ENCODE assay signal across 8 mouse cellular contexts in the genomic region with DNA sequence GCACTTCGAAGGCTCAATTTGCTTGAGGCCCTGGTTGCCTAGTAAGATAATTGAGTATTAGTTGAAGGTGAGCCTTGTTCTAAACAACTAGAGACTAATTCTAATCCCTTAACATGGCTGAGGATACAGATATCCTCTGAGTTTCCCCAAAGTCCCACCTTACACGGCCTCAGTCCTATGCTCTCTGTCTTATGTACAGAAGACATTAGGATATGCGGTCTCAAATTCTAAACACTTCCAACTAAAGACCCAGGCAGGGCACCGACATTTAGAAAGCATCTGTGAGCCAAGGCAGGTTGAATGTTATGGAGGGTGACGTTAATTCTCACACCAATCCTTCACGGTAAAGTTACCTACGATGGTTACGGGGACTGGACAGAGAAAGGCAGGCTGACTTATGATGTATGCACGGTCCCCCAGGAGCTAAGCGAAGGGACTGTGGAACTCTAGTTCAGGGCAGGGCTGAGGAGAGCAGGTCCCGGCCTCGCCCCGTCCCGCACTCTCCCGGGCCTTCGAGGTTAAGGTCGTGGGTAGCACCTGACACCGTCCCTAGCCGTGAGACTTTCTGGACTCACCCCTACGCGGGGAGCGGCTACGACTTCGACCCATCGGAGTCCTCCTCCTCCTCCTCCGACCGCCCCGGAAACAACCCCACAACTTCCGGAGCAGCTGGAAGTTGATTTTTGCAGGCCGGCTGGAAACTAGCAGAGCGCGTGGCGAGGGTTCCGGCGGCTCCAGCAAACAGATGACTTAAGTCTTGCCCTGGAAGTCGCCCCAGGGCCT. TPM values are rescaled to one million over a fixed set of nuclear protein-coding genes. Genes with fewer than 3 reads are reported as not detected.
A peak's percentile ranks its signal among the peaks of the same experiment; 100 is the strongest.
DNase-seq lines count a peak whose midpoint lies in the region; ATAC-seq and TF ChIP-seq lines count a peak whose summit lies in the region.

A gene (minus strand): TSS at position 651 of the 783 bp plus-strand sequence.

- intact Hi-C loops in heart, postnatal 36 days (cut with DNase I), result no loop called here

- no peaks in the 10 kb centered on the region for H3K27me3 ChIP-seq in G1E (ENCODE audit: insufficient read depth, low read length)
- no peaks in the 10 kb centered on the region for H3K27me3 ChIP-seq in forebrain, embryonic 16.5 days (replicated peaks; ENCODE audit: control insufficient read depth, insufficient read depth, low read length)
- H3K27me3 ChIP-seq in lung, embryonic 14.5 days (ENCODE audit: insufficient read depth, low read length), result no peaks in the 10 kb centered on the region
- no peaks in the 10 kb centered on the region for H3K27me3 ChIP-seq in thymus, adult 2 months (ENCODE audit: control insufficient read depth, insufficient read depth, low read length)

- peaks cover 20% of the 10 kb centered on the region for H3K4me1 ChIP-seq in G1E (ENCODE audit: insufficient read depth, low read depth, low read length)
- peaks cover 12% of the 10 kb centered on the region for H3K4me1 ChIP-seq in forebrain, embryonic 16.5 days (replicated peaks; ENCODE audit: control insufficient read depth, insufficient read depth, low read length)
- H3K4me1 ChIP-seq in lung, embryonic 14.5 days (ENCODE audit: insufficient read depth), result no peaks in the 10 kb centered on the region
- 0 out of 2 replicates have a peak, but pooled peaks cover 3% of the 10 kb centered on the region for H3K4me1 ChIP-seq in olfactory bulb, adult 2 months (ENCODE audit: control insufficient read depth, insufficient read depth, low read length)
- 0 out of 2 replicates have a peak, but pooled peaks cover 4% of the 10 kb centered on the region for H3K4me1 ChIP-seq in thymus, adult 2 months (replicated peaks; ENCODE audit: control insufficient read depth, insufficient read depth, low read length)

- peak within 1 kb of the TSS; percentile 89 for H3K9ac ChIP-seq in forebrain, embryonic 16.5 days (replicated peaks; ENCODE audit: low read depth, low read length)
- peak within 1 kb of the TSS; percentile 85 for H3K9ac ChIP-seq in lung, embryonic 14.5 days

- no peaks in the 10 kb centered on the region for H3K9me3 ChIP-seq in G1E (replicated peaks)
- H3K9me3 ChIP-seq in forebrain, embryonic 16.5 days (ENCODE audit: control insufficient read depth, low read length), result no peaks in the 10 kb centered on the region
- H3K9me3 ChIP-seq in lung, embryonic 14.5 days (ENCODE audit: low read depth, low read length), result no peaks in the 10 kb centered on the region

- peak; percentile 80 for TF ChIP-seq POLR2A in olfactory bulb, adult 2 months (IDR thresholded peaks at IDR 0.05; ENCODE audit: insufficient read depth, low read depth, low read length)
- peak; percentile 81 for TF ChIP-seq POLR2A in thymus, adult 2 months (IDR thresholded peaks at IDR 0.05; ENCODE audit: control insufficient read depth, extremely low read depth, insufficient read depth, low read length, poor library complexity)

- peaks cover 40% of the 10 kb centered on the region for H3K36me3 ChIP-seq in G1E (replicated peaks)
- peaks cover 26% of the 10 kb centered on the region for H3K36me3 ChIP-seq in forebrain, embryonic 16.5 days (ENCODE audit: control insufficient read depth, insufficient read depth)
- H3K36me3 ChIP-seq in lung, embryonic 14.5 days (ENCODE audit: insufficient read depth), result peaks cover 36% of the 10 kb centered on the region
- peaks cover 34% of the 10 kb centered on the region for H3K36me3 ChIP-seq in thymus, adult 2 months (ENCODE audit: control insufficient read depth, insufficient read depth, low read length)

- H3K4me2 ChIP-seq in forebrain, embryonic 16.5 days (ENCODE audit: low read length), result peak within 1 kb of the TSS; percentile 87
- H3K4me2 ChIP-seq in lung, embryonic 14.5 days, result peak within 1 kb of the TSS; percentile 66

- WGBS in forebrain, embryonic 16.5 days, result 2% methylated on average over 36 of the region's 36 CpGs
- WGBS in lung, embryonic 14.5 days, result 2% methylated on average over 36 of the region's 36 CpGs
- 2% methylated on average over 36 of the region's 36 CpGs for WGBS in olfactory bulb, adult 2 months
- 3% methylated on average over 36 of the region's 36 CpGs for WGBS in thymus, adult 2 months

- ATAC-seq in G1E (ENCODE audit: extremely low read depth, insufficient number of reproducible peaks, low FRiP score, poor library complexity, severe bottlenecking), result peak; percentile 88
- ATAC-seq in forebrain, embryonic 16.5 days, result peak; percentile 94
- ATAC-seq in lung, embryonic 14.5 days (ENCODE audit: insufficient read depth), result peak; percentile 91

- TF ChIP-seq CTCF in G1E (IDR thresholded peaks at IDR 0.05; ENCODE audit: low read depth, low read length), result no peak
- no peak for TF ChIP-seq CTCF in layer of hippocampus, adult 2 months (conservative IDR thresholded peaks at IDR 0.05)
- TF ChIP-seq CTCF in lung, embryonic 14.5 days (IDR thresholded peaks at IDR 0.05; ENCODE audit: low read depth), result no peak
- no peak for TF ChIP-seq CTCF in olfactory bulb, adult 2 months (IDR thresholded peaks at IDR 0.05; ENCODE audit: insufficient read depth, low read depth, low read length)
- TF ChIP-seq CTCF in thymus, adult 2 months (IDR thresholded peaks at IDR 0.05; ENCODE audit: borderline replicate concordance, control insufficient read depth, extremely low read depth, insufficient read depth, low read length, poor library complexity), result no peak

- H3K4me3 ChIP-seq in G1E (ENCODE audit: low read depth, low read length), result peak within 1 kb of the TSS; percentile 92
- peak within 1 kb of the TSS; percentile 95 for H3K4me3 ChIP-seq in forebrain, embryonic 16.5 days (replicated peaks; ENCODE audit: low read length)
- peak within 1 kb of the TSS; percentile 100 for H3K4me3 ChIP-seq in layer of hippocampus, adult 2 months
- peak within 1 kb of the TSS; percentile 82 for H3K4me3 ChIP-seq in lung, embryonic 14.5 days (ENCODE audit: low read depth, low read length)
- peak within 1 kb of the TSS; percentile 78 for H3K4me3 ChIP-seq in olfactory bulb, adult 2 months (ENCODE audit: insufficient read depth, low read depth, low read length)
- H3K4me3 ChIP-seq in thymus, adult 2 months (ENCODE audit: control insufficient read depth, insufficient read depth, low read length), result peak within 1 kb of the TSS; percentile 88

- peak within 1 kb of the TSS; percentile 26; the same call in 1 of the 2 replicates for H3K27ac ChIP-seq in forebrain, embryonic 16.5 days (ENCODE audit: low read length)
- H3K27ac ChIP-seq in layer of hippocampus, adult 2 months, result peak within 1 kb of the TSS; percentile 87
- peak within 1 kb of the TSS; percentile 58; the same call in 1 of the 2 replicates for H3K27ac ChIP-seq in lung, embryonic 14.5 days (ENCODE audit: low read depth)
- peak within 1 kb of the TSS; percentile 64 for H3K27ac ChIP-seq in olfactory bulb, adult 2 months (ENCODE audit: insufficient read depth, low read depth, low read length)
- peak within 1 kb of the TSS; percentile 13; the same call in 1 of the 2 replicates for H3K27ac ChIP-seq in thymus, adult 2 months (ENCODE audit: control insufficient read depth, insufficient read depth, low read length)

- peak; percentile 79 for DNase-seq in G1E (ENCODE audit: low spot score)
- DNase-seq in cerebellum, adult 18-20 months, result peak; percentile 85 to 92
- DNase-seq in heart, postnatal 36 days, result peak; percentile 94
- peak; percentile 89 to 94 for DNase-seq in layer of hippocampus, adult 2 months (ENCODE audit: low spot score in 2 of 2)
- peak; percentile 96 for DNase-seq in lung, embryonic 14.5 days
- DNase-seq in thymus, adult 2 months, result peak; percentile 93

RNA-seq across cellular contexts. Expression of the gene that starts here (rescaled TPM):
- total RNA-seq in G1E (2014; fragmentation: Nextera tagmentation) (87.0 and 90.8 TPM in 2 replicates), G1E (2017) (84.4 and 85.9 TPM in 2 replicates)
- polyA plus RNA-seq in G1E (2012), result 167 and 193 TPM in 2 replicates
- polyA plus RNA-seq in forebrain, embryonic 16.5 days (2015; fragmentation: Nextera tagmentation; extraction: Ambion mirVana), result 103 and 106 TPM in 2 replicates
- 10 to 100 TPM; 43.2 to 47.2 TPM for total RNA-seq in heart, postnatal 36 days (2021)
- 10 to 100 TPM; 60.6 to 60.8 TPM for total RNA-seq in layer of hippocampus, adult 2 months (2021)
- polyA plus RNA-seq in lung, embryonic 14.5 days (2014; fragmentation: Nextera tagmentation; extraction: Ambion mirVana), result 108 and 112 TPM in 2 replicates
- not detected in 2 replicates for polyA plus RNA-seq in olfactory bulb, adult 2 months (2012; ENCODE audit: insufficient read depth, insufficient read length, low replicate concordance, missing spikeins)
- polyA plus RNA-seq in thymus, adult 2 months (2012; rRNA removed), result 14.0 and 14.5 TPM in 2 replicates

Comparison
In these comparisons a context has a peak if more than half of its experiments do, and no peak if none do; other contexts are left out.
1. Peak in every context shown above with its lines: DNase-seq, ATAC-seq, H3K4me3 ChIP-seq and H3K27ac ChIP-seq.
2. H3K27ac ChIP-seq: peak in every context shown above with its lines; median percentile 87 in layer of hippocampus, adult 2 months; 64 in olfactory bulb, adult 2 months; 58 in lung, embryonic 14.5 days; 26 in forebrain, embryonic 16.5 days; 13 in thymus, adult 2 months.